Mouse (Mus musculus) neural tube, embryonic 14.5 days (tissue): Measurements from ENCODE around the gene Ak5. TPM values are rescaled to one million over a fixed set of nuclear protein-coding genes. Genes with fewer than 3 reads are reported as not detected.

Experiments used
- ATAC-seq: fragments of 200-750 bp; cut with Nextera tagmentation; 2 replicates; pipeline ENCODE4 v1.8.0; 2017; ENCODE audit warnings: low read depth, mild to moderate bottlenecking, moderate TSS enrichment, moderate library complexity
- H3K27ac ChIP-seq: fragments of 300-500 bp; sonication (generic); 2 replicates; pipeline ENCODE4 v1.5.1; 2014; ENCODE audit warnings: low read depth, mild to moderate bottlenecking, control low read depth, low read length, moderate library complexity, mixed read lengths
- H3K27me3 ChIP-seq: fragments of 300-500 bp; sonication (generic); 2 replicates; pipeline ENCODE4 v1.6.1; 2014; ENCODE audit warnings: low read length; ENCODE audit not compliant: control insufficient read depth, insufficient read depth
- H3K36me3 ChIP-seq: fragments of 300-500 bp; sonication (generic); 2 replicates; pipeline ENCODE4 v1.6.1; 2014; ENCODE audit warnings: low read length, mixed read lengths; ENCODE audit not compliant: control insufficient read depth, insufficient read depth
- H3K4me1 ChIP-seq: fragments of 300-500 bp; sonication (generic); 2 replicates; pipeline ENCODE4 v1.6.1; 2014; ENCODE audit warnings: low read length; ENCODE audit not compliant: control insufficient read depth, insufficient read depth
- H3K4me2 ChIP-seq: fragments of 300-500 bp; sonication (generic); 2 replicates; pipeline ENCODE4 v1.6.1; 2014; ENCODE audit warnings: mild to moderate bottlenecking, low read depth, low read length, control low read depth
- H3K4me3 ChIP-seq: fragments of 300-500 bp; sonication (generic); 2 replicates; pipeline ENCODE4 v1.5.1; 2014; ENCODE audit warnings: low read depth, low read length, control low read depth, mixed read lengths
- H3K9ac ChIP-seq: fragments of 300-500 bp; sonication (generic); replicated peaks from 2 replicates; pipeline ENCODE4 v1.6.1; 2014; ENCODE audit warnings: low read depth, mild to moderate bottlenecking, control low read depth, low read length, mixed read lengths
- H3K9me3 ChIP-seq: fragments of 300-500 bp; sonication (generic); 2 replicates; pipeline ENCODE4 v1.6.1; 2016; ENCODE audit warnings: low read length; ENCODE audit not compliant: control insufficient read depth
- WGBS: fragments of 180-500 bp; shearing (Covaris S2); extraction: QIAGEN DNeasy Blood & Tissue Kit; methylation state at CpG from one replicate; pipeline ENCODE4 v1.1.7; 2014; 5-methylcytosine and 5-hydroxymethylcytosine counted together
- polyA plus RNA-seq: library from polyadenylated mRNA; unstranded; fragments of >200 nt; fragmentation: Nextera tagmentation; extraction: Ambion mirVana; gene quantifications from 2 replicates; pipeline ENCODE4 v1.2.1, GENCODE M21; 2014

The Ak5 gene
- polyA plus RNA-seq, 1 experiment from 2014 or later = 24.1 TPM

GRCm38 (mm10) chr3:152666991-152667355, 1.2 kb downstream of the Ak5 start:
- Histone ChIP-seq H3K4me1 (0 out of 2 replicates have a peak, but pooled peaks cover 3% of the 10 kb centered on the region), H3K27ac (no peak overlapping the region), H3K9me3 (no peaks in the 10 kb centered on the region), H3K9ac (peak overlapping the region; percentile 63), H3K4me2 (peak overlapping the region; percentile 95), H3K27me3 (peaks cover 3% of the 10 kb centered on the region; the same call in 1 of the 2 replicates), H3K36me3 (no peaks in the 10 kb centered on the region), H3K4me3 (peak overlapping the region; percentile 56)
- 1% methylated on average over 15 of the region's 16 CpGs for WGBS
- ATAC-seq = peak; percentile 25; the same call in 1 of the 2 replicates

- 89% methylated on average over 2 of the region's 2 CpGs for WGBS
- H3K4me3 ChIP-seq = no peak overlapping the region
- H3K4me1 ChIP-seq = no peaks in the 10 kb centered on the region
Observed at GRCm38 (mm10) chr3:152658592-152658991, 9.6 kb downstream of the Ak5 start.

GRCm38 (mm10) chr3:152651991-152652390, 16.2 kb downstream of the Ak5 start:
- Histone ChIP-seq H3K4me3 (no peak overlapping the region), H3K36me3 (no peaks in the 10 kb centered on the region), H3K9me3 (no peaks in the 10 kb centered on the region), H3K27me3 (no peaks in the 10 kb centered on the region), H3K4me1 (no peaks in the 10 kb centered on the region), H3K4me2 (no peak overlapping the region), H3K27ac (no peak overlapping the region), H3K9ac (no peak overlapping the region)
- ATAC-seq = no peak
- 85% methylated on average over 2 of the region's 2 CpGs for WGBS

More at GRCm38 (mm10) chr3:152658592-152658991, 9.6 kb downstream of the Ak5 start:
- Histone ChIP-seq H3K4me2 (no peak overlapping the region), H3K27me3 (no peaks in the 10 kb centered on the region), H3K36me3 (no peaks in the 10 kb centered on the region), H3K9ac (no peak overlapping the region), H3K27ac (no peak overlapping the region), H3K9me3 (no peaks in the 10 kb centered on the region)
- no peak for ATAC-seq

- H3K27me3 ChIP-seq = no peaks in the 10 kb centered on the region
- no peaks in the 10 kb centered on the region for H3K36me3 ChIP-seq
- H3K9me3 ChIP-seq = no peaks in the 10 kb centered on the region
- H3K4me3 ChIP-seq = no peak overlapping the region
- no peak overlapping the region for H3K27ac ChIP-seq
- WGBS = 91% methylated on average over 5 of the region's 5 CpGs
- H3K4me2 ChIP-seq = no peak overlapping the region
- H3K4me1 ChIP-seq = no peaks in the 10 kb centered on the region
- H3K9ac ChIP-seq = no peak overlapping the region
- no peak for ATAC-seq
Observed at GRCm38 (mm10) chr3:152644610-152645009, 23.6 kb downstream of the Ak5 start.

GRCm38 (mm10) chr3:152625061-152625820, 42.9 kb downstream of the Ak5 start:
- H3K4me1 ChIP-seq = no peaks in the 10 kb centered on the region; the same call in 1 of the 2 replicates
- no peaks in the 10 kb centered on the region for H3K9me3 ChIP-seq
- H3K36me3 ChIP-seq = no peaks in the 10 kb centered on the region
- no peaks in the 10 kb centered on the region for H3K27me3 ChIP-seq
- H3K27ac ChIP-seq = no peak overlapping the region
- ATAC-seq = peak; percentile 46; the same call in 1 of the 2 replicates
- H3K4me2 ChIP-seq = no peak overlapping the region
- no peak overlapping the region for H3K9ac ChIP-seq
- WGBS = 77% methylated on average over 10 of the region's 10 CpGs
- no peak overlapping the region for H3K4me3 ChIP-seq

GRCm38 (mm10) chr3:152620534-152620933, 47.6 kb downstream of the Ak5 start:
- no peaks in the 10 kb centered on the region; the same call in 1 of the 2 replicates for H3K4me1 ChIP-seq
- no peak for ATAC-seq
- no peaks in the 10 kb centered on the region for H3K9me3 ChIP-seq
- no peak overlapping the region for H3K9ac ChIP-seq
- H3K4me2 ChIP-seq = 0 out of 2 replicates have a peak overlapping the region, but pooled peaks have one; percentile 0
- 28% methylated on average over 11 of the region's 11 CpGs for WGBS
- H3K27me3 ChIP-seq = no peaks in the 10 kb centered on the region
- H3K4me3 ChIP-seq = no peak overlapping the region
- H3K36me3 ChIP-seq = no peaks in the 10 kb centered on the region
- no peak overlapping the region for H3K27ac ChIP-seq

GRCm38 (mm10) chr3:152620058-152620457, 48.1 kb downstream of the Ak5 start:
- no peak for ATAC-seq
- 65% methylated on average over 11 of the region's 11 CpGs for WGBS

GRCm38 (mm10) chr3:152609076-152609475, 59.1 kb downstream of the Ak5 start:
- Histone ChIP-seq H3K4me3 (no peak overlapping the region), H3K27ac (no peak overlapping the region), H3K36me3 (no peaks in the 10 kb centered on the region), H3K27me3 (no peaks in the 10 kb centered on the region), H3K9me3 (no peaks in the 10 kb centered on the region), H3K4me1 (0 out of 2 replicates have a peak, but pooled peaks cover 8% of the 10 kb centered on the region), H3K9ac (no peak overlapping the region), H3K4me2 (no peak overlapping the region)
- no peak for ATAC-seq
- WGBS = 86% methylated on average over 5 of the region's 5 CpGs

More at GRCm38 (mm10) chr3:152620058-152620457, 48.1 kb downstream of the Ak5 start:
- Histone ChIP-seq H3K27me3 (no peaks in the 10 kb centered on the region), H3K4me1 (no peaks in the 10 kb centered on the region; the same call in 1 of the 2 replicates), H3K4me2 (no peak overlapping the region), H3K4me3 (no peak overlapping the region), H3K36me3 (no peaks in the 10 kb centered on the region), H3K27ac (no peak overlapping the region), H3K9me3 (no peaks in the 10 kb centered on the region), H3K9ac (no peak overlapping the region)

GRCm38 (mm10) chr3:152605849-152606248, 62.3 kb downstream of the Ak5 start:
- Histone ChIP-seq H3K27ac (no peak overlapping the region), H3K4me2 (no peak overlapping the region; the same call in 1 of the 2 replicates), H3K4me3 (no peak overlapping the region), H3K4me1 (0 out of 2 replicates have a peak, but pooled peaks cover 8% of the 10 kb centered on the region), H3K36me3 (no peaks in the 10 kb centered on the region), H3K27me3 (no peaks in the 10 kb centered on the region), H3K9ac (no peak overlapping the region), H3K9me3 (no peaks in the 10 kb centered on the region)
- peak; percentile 83 for ATAC-seq
- WGBS = 37% methylated on average over 11 of the region's 11 CpGs
